Mouse (Mus musculus): ENCODE data around the gene Ints1. TPM values are rescaled to one million over a fixed set of nuclear protein-coding genes. Genes with fewer than 3 reads are reported as not detected.
"Not testable (repeated sequence)": the region's sequence is repeated elsewhere in the genome, so short reads cannot be mapped to it uniquely, and the experiment has no call there.

The Ints1 gene
- polyA plus RNA-seq, 1 experiment: 72.9 TPM

- TF ChIP-seq CTCF (IDR thresholded peaks at IDR 0.05; ENCODE audit: borderline replicate concordance, extremely low read depth, insufficient read depth, insufficient read length) (peak; percentile 93), POLR2A (IDR thresholded peaks at IDR 0.05; ENCODE audit: borderline replicate concordance, extremely low read depth, insufficient read depth, insufficient read length, poor library complexity, severe bottlenecking) (no peak)
- peak; percentile 70 for DNase-seq (ENCODE audit: low read depth)
Observed at GRCm38 (mm10) chr5:139750535-139750934, 24.9 kb downstream of the Ints1 start.

GRCm38 (mm10) chr5:139749413-139750125 lies 25.9 kb downstream of the Ints1 start:
- no peak for DNase-seq (ENCODE audit: low read depth)
- TF ChIP-seq POLR2A (IDR thresholded peaks at IDR 0.05; ENCODE audit: borderline replicate concordance, extremely low read depth, insufficient read depth, insufficient read length, poor library complexity, severe bottlenecking) (no peak), CTCF (IDR thresholded peaks at IDR 0.05; ENCODE audit: borderline replicate concordance, extremely low read depth, insufficient read depth, insufficient read length) (no peak)

- TF ChIP-seq CTCF (IDR thresholded peaks at IDR 0.05; ENCODE audit: borderline replicate concordance, extremely low read depth, insufficient read depth, insufficient read length) (peak; percentile 75), POLR2A (IDR thresholded peaks at IDR 0.05; ENCODE audit: borderline replicate concordance, extremely low read depth, insufficient read depth, insufficient read length, poor library complexity, severe bottlenecking) (no peak)
- DNase-seq (ENCODE audit: low read depth): peak; percentile 66
Observed at GRCm38 (mm10) chr5:139745771-139746170, 29.7 kb downstream of the Ints1 start.

GRCm38 (mm10) chr5:139742640-139743039 lies 32.8 kb downstream of the Ints1 start:
- DNase-seq (ENCODE audit: low read depth): not testable (repeated sequence)

- DNase-seq (ENCODE audit: low read depth): no peak
- TF ChIP-seq POLR2A (IDR thresholded peaks at IDR 0.05; ENCODE audit: borderline replicate concordance, extremely low read depth, insufficient read depth, insufficient read length, poor library complexity, severe bottlenecking) (no peak), CTCF (IDR thresholded peaks at IDR 0.05; ENCODE audit: borderline replicate concordance, extremely low read depth, insufficient read depth, insufficient read length) (no peak)
Observed at GRCm38 (mm10) chr5:139738592-139739315, 36.7 kb downstream of the Ints1 start.

- no peak for DNase-seq (ENCODE audit: low read depth)
- TF ChIP-seq CTCF (IDR thresholded peaks at IDR 0.05; ENCODE audit: borderline replicate concordance, extremely low read depth, insufficient read depth, insufficient read length) (no peak), POLR2A (IDR thresholded peaks at IDR 0.05; ENCODE audit: borderline replicate concordance, extremely low read depth, insufficient read depth, insufficient read length, poor library complexity, severe bottlenecking) (no peak)
Observed at GRCm38 (mm10) chr5:139737841-139738591, 37.5 kb downstream of the Ints1 start.

- DNase-seq (ENCODE audit: low read depth): no peak
- TF ChIP-seq POLR2A (IDR thresholded peaks at IDR 0.05; ENCODE audit: borderline replicate concordance, extremely low read depth, insufficient read depth, insufficient read length, poor library complexity, severe bottlenecking): no peak
- TF ChIP-seq CTCF (IDR thresholded peaks at IDR 0.05; ENCODE audit: borderline replicate concordance, extremely low read depth, insufficient read depth, insufficient read length): no peak
Observed at GRCm38 (mm10) chr5:139736504-139736940, 39.0 kb downstream of the Ints1 start.

GRCm38 (mm10) chr5:139735677-139736503 lies 39.6 kb downstream of the Ints1 start, which contains the start of gene Micall2:
Micall2 (minus strand) TSS chr5:139736336.
- peak; percentile 98 for DNase-seq (ENCODE audit: low read depth)
- TF ChIP-seq POLR2A (IDR thresholded peaks at IDR 0.05; ENCODE audit: borderline replicate concordance, extremely low read depth, insufficient read depth, insufficient read length, poor library complexity, severe bottlenecking): no peak

- no peak for DNase-seq (ENCODE audit: low read depth)
- no peak for TF ChIP-seq POLR2A (IDR thresholded peaks at IDR 0.05; ENCODE audit: borderline replicate concordance, extremely low read depth, insufficient read depth, insufficient read length, poor library complexity, severe bottlenecking)
- TF ChIP-seq CTCF (IDR thresholded peaks at IDR 0.05; ENCODE audit: borderline replicate concordance, extremely low read depth, insufficient read depth, insufficient read length): no peak
Observed at GRCm38 (mm10) chr5:139734746-139735145, 40.7 kb downstream of the Ints1 start.

- no peak for TF ChIP-seq POLR2A (IDR thresholded peaks at IDR 0.05; ENCODE audit: borderline replicate concordance, extremely low read depth, insufficient read depth, insufficient read length, poor library complexity, severe bottlenecking)
- no peak for TF ChIP-seq CTCF (IDR thresholded peaks at IDR 0.05; ENCODE audit: borderline replicate concordance, extremely low read depth, insufficient read depth, insufficient read length)
- DNase-seq (ENCODE audit: low read depth): no peak
Observed at GRCm38 (mm10) chr5:139734016-139734415, 41.5 kb downstream of the Ints1 start.

- TF ChIP-seq CTCF (IDR thresholded peaks at IDR 0.05; ENCODE audit: borderline replicate concordance, extremely low read depth, insufficient read depth, insufficient read length) (no peak), POLR2A (IDR thresholded peaks at IDR 0.05; ENCODE audit: borderline replicate concordance, extremely low read depth, insufficient read depth, insufficient read length, poor library complexity, severe bottlenecking) (no peak)
- no peak for DNase-seq (ENCODE audit: low read depth)
Observed at GRCm38 (mm10) chr5:139732634-139733107, 42.8 kb downstream of the Ints1 start.

Data from brain, embryonic 14.5 days (tissue).